Mouse (Mus musculus): ENCODE measurements around the gene Ggact. TPM values are rescaled to one million over a fixed set of nuclear protein-coding genes. Genes with fewer than 3 reads are reported as not detected.

Gene Ggact
- polyA plus RNA-seq, 1 experiment from 2014 or later, result 29.5 TPM

- Histone ChIP-seq H3K36me3 (ENCODE audit: control insufficient read depth, insufficient read depth, low read length) (no peaks in the 10 kb centered on the region), H3K9me3 (ENCODE audit: control insufficient read depth, low read depth, low read length) (no peaks in the 10 kb centered on the region), H3K27ac (ENCODE audit: low read length) (no peak overlapping the region), H3K4me3 (ENCODE audit: low read depth, low read length) (no peak overlapping the region), H3K9ac (replicated peaks; ENCODE audit: low read depth, low read length) (no peak overlapping the region), H3K27me3 (ENCODE audit: control insufficient read depth, insufficient read depth, low read length) (no peaks in the 10 kb centered on the region), H3K4me1 (ENCODE audit: control insufficient read depth, insufficient read depth, low read length) (no peaks in the 10 kb centered on the region), H3K4me2 (replicated peaks; ENCODE audit: low read depth, low read length) (no peak overlapping the region)
- WGBS, result 56% methylated on average over 4 of the region's 4 CpGs
- ATAC-seq (ENCODE audit: insufficient number of reproducible peaks, insufficient read depth, low FRiP score, low read depth), result no peak
Observed at GRCm38 (mm10) chr14:122871841-122872580, 41.5 kb downstream of the Ggact start.

GRCm38 (mm10) chr14:122869831-122870230, 43.7 kb downstream of the Ggact start:
- Histone ChIP-seq H3K9ac (replicated peaks; ENCODE audit: low read depth, low read length) (no peak overlapping the region), H3K36me3 (ENCODE audit: control insufficient read depth, insufficient read depth, low read length) (no peaks in the 10 kb centered on the region), H3K4me3 (ENCODE audit: low read depth, low read length) (no peak overlapping the region), H3K27me3 (ENCODE audit: control insufficient read depth, insufficient read depth, low read length) (no peaks in the 10 kb centered on the region), H3K9me3 (ENCODE audit: control insufficient read depth, low read depth, low read length) (no peaks in the 10 kb centered on the region), H3K27ac (ENCODE audit: low read length) (no peak overlapping the region), H3K4me1 (ENCODE audit: control insufficient read depth, insufficient read depth, low read length) (no peaks in the 10 kb centered on the region), H3K4me2 (replicated peaks; ENCODE audit: low read depth, low read length) (no peak overlapping the region)
- WGBS, result 74% methylated on average over 6 of the region's 6 CpGs
- ATAC-seq (ENCODE audit: insufficient number of reproducible peaks, insufficient read depth, low FRiP score, low read depth), result no peak

- Histone ChIP-seq H3K4me3 (ENCODE audit: low read depth, low read length) (no peak overlapping the region), H3K4me1 (ENCODE audit: control insufficient read depth, insufficient read depth, low read length) (no peaks in the 10 kb centered on the region), H3K27ac (ENCODE audit: low read length) (no peak overlapping the region), H3K27me3 (ENCODE audit: control insufficient read depth, insufficient read depth, low read length) (no peaks in the 10 kb centered on the region), H3K9me3 (ENCODE audit: control insufficient read depth, low read depth, low read length) (no peaks in the 10 kb centered on the region), H3K36me3 (ENCODE audit: control insufficient read depth, insufficient read depth, low read length) (no peaks in the 10 kb centered on the region), H3K4me2 (replicated peaks; ENCODE audit: low read depth, low read length) (no peak overlapping the region), H3K9ac (replicated peaks; ENCODE audit: low read depth, low read length) (no peak overlapping the region)
- ATAC-seq (ENCODE audit: insufficient number of reproducible peaks, insufficient read depth, low FRiP score, low read depth), result no peak
- WGBS, result 67% methylated on average over 4 of the region's 4 CpGs
Observed at GRCm38 (mm10) chr14:122867531-122868285, 45.8 kb downstream of the Ggact start.

- Histone ChIP-seq H3K36me3 (ENCODE audit: control insufficient read depth, insufficient read depth, low read length) (no peaks in the 10 kb centered on the region), H3K27ac (ENCODE audit: low read length) (no peak overlapping the region), H3K27me3 (ENCODE audit: control insufficient read depth, insufficient read depth, low read length) (no peaks in the 10 kb centered on the region), H3K4me1 (ENCODE audit: control insufficient read depth, insufficient read depth, low read length) (no peaks in the 10 kb centered on the region), H3K9me3 (ENCODE audit: control insufficient read depth, low read depth, low read length) (no peaks in the 10 kb centered on the region), H3K4me3 (ENCODE audit: low read depth, low read length) (no peak overlapping the region), H3K9ac (replicated peaks; ENCODE audit: low read depth, low read length) (no peak overlapping the region), H3K4me2 (replicated peaks; ENCODE audit: low read depth, low read length) (no peak overlapping the region)
- 75% methylated on average over 4 of the region's 4 CpGs for WGBS
- ATAC-seq (ENCODE audit: insufficient number of reproducible peaks, insufficient read depth, low FRiP score, low read depth), result no peak
Observed at GRCm38 (mm10) chr14:122865462-122866129, 48.0 kb downstream of the Ggact start.

- no peak for ATAC-seq (ENCODE audit: insufficient number of reproducible peaks, insufficient read depth, low FRiP score, low read depth)
- Histone ChIP-seq H3K36me3 (ENCODE audit: control insufficient read depth, insufficient read depth, low read length) (no peaks in the 10 kb centered on the region), H3K27me3 (ENCODE audit: control insufficient read depth, insufficient read depth, low read length) (no peaks in the 10 kb centered on the region), H3K27ac (ENCODE audit: low read length) (no peak overlapping the region), H3K4me3 (ENCODE audit: low read depth, low read length) (no peak overlapping the region), H3K9me3 (ENCODE audit: control insufficient read depth, low read depth, low read length) (no peaks in the 10 kb centered on the region), H3K9ac (replicated peaks; ENCODE audit: low read depth, low read length) (no peak overlapping the region), H3K4me1 (ENCODE audit: control insufficient read depth, insufficient read depth, low read length) (no peaks in the 10 kb centered on the region), H3K4me2 (replicated peaks; ENCODE audit: low read depth, low read length) (no peak overlapping the region)
- 54% methylated on average over 4 of the region's 4 CpGs for WGBS
Observed at GRCm38 (mm10) chr14:122862623-122863022, 50.9 kb downstream of the Ggact start.

GRCm38 (mm10) chr14:122859792-122860191, 53.8 kb downstream of the Ggact start:
- no peak for ATAC-seq (ENCODE audit: insufficient number of reproducible peaks, insufficient read depth, low FRiP score, low read depth)

GRCm38 (mm10) chr14:122852506-122853057, 61.0 kb downstream of the Ggact start:
- no peaks in the 10 kb centered on the region for H3K36me3 ChIP-seq (ENCODE audit: control insufficient read depth, insufficient read depth, low read length)
- no peak overlapping the region for H3K27ac ChIP-seq (ENCODE audit: low read length)
- H3K4me3 ChIP-seq (ENCODE audit: low read depth, low read length), result no peak overlapping the region
- H3K4me2 ChIP-seq (replicated peaks; ENCODE audit: low read depth, low read length), result no peak overlapping the region
- no peak for ATAC-seq (ENCODE audit: insufficient number of reproducible peaks, insufficient read depth, low FRiP score, low read depth)
- H3K27me3 ChIP-seq (ENCODE audit: control insufficient read depth, insufficient read depth, low read length), result no peaks in the 10 kb centered on the region
- H3K9ac ChIP-seq (replicated peaks; ENCODE audit: low read depth, low read length), result no peak overlapping the region
- H3K9me3 ChIP-seq (ENCODE audit: control insufficient read depth, low read depth, low read length), result no peaks in the 10 kb centered on the region
- no peaks in the 10 kb centered on the region for H3K4me1 ChIP-seq (ENCODE audit: control insufficient read depth, insufficient read depth, low read length)
- WGBS, result 77% methylated on average over 5 of the region's 5 CpGs

More at GRCm38 (mm10) chr14:122859792-122860191, 53.8 kb downstream of the Ggact start:
- no peak overlapping the region for H3K9ac ChIP-seq (replicated peaks; ENCODE audit: low read depth, low read length)
- no peaks in the 10 kb centered on the region for H3K36me3 ChIP-seq (ENCODE audit: control insufficient read depth, insufficient read depth, low read length)
- WGBS, result 48% methylated on average over 1 of the region's 1 CpGs
- H3K4me3 ChIP-seq (ENCODE audit: low read depth, low read length), result no peak overlapping the region
- H3K27me3 ChIP-seq (ENCODE audit: control insufficient read depth, insufficient read depth, low read length), result no peaks in the 10 kb centered on the region
- H3K4me1 ChIP-seq (ENCODE audit: control insufficient read depth, insufficient read depth, low read length), result no peaks in the 10 kb centered on the region
- H3K27ac ChIP-seq (ENCODE audit: low read length), result peak overlapping the region; percentile 33; the same call in 1 of the 2 replicates
- no peak overlapping the region for H3K4me2 ChIP-seq (replicated peaks; ENCODE audit: low read depth, low read length)
- no peaks in the 10 kb centered on the region for H3K9me3 ChIP-seq (ENCODE audit: control insufficient read depth, low read depth, low read length)

GRCm38 (mm10) chr14:122837018-122837417, 76.5 kb downstream of the Ggact start:
- H3K9me3 ChIP-seq (ENCODE audit: control insufficient read depth, low read depth, low read length), result no peaks in the 10 kb centered on the region
- no peaks in the 10 kb centered on the region for H3K27me3 ChIP-seq (ENCODE audit: control insufficient read depth, insufficient read depth, low read length)
- WGBS, result 63% methylated on average over 2 of the region's 2 CpGs
- H3K4me2 ChIP-seq (replicated peaks; ENCODE audit: low read depth, low read length), result no peak overlapping the region
- no peaks in the 10 kb centered on the region for H3K36me3 ChIP-seq (ENCODE audit: control insufficient read depth, insufficient read depth, low read length)
- no peak for ATAC-seq (ENCODE audit: insufficient number of reproducible peaks, insufficient read depth, low FRiP score, low read depth)
- H3K4me1 ChIP-seq (ENCODE audit: control insufficient read depth, insufficient read depth, low read length), result no peaks in the 10 kb centered on the region
- no peak overlapping the region for H3K4me3 ChIP-seq (ENCODE audit: low read depth, low read length)
- no peak overlapping the region for H3K9ac ChIP-seq (replicated peaks; ENCODE audit: low read depth, low read length)
- no peak overlapping the region for H3K27ac ChIP-seq (ENCODE audit: low read length)
